Comparison of ENCODE assay signal across 26 mouse cellular contexts in genomic region chr14:57291399-57291942, GRCm38 (mm10).
A peak's percentile ranks its signal among the peaks of the same experiment; 100 is the strongest.
DNase-seq lines count a peak whose midpoint lies in the region; ATAC-seq and TF ChIP-seq lines count a peak whose summit lies in the region.
"Had no signal": no experiment of that assay in that cellular context is flagged by ENCODE, and none has a peak within 500 bp of the region (broad histone marks: within the 10 kb centered on the region; RNA-seq: fewer than 3 reads in every experiment).

No protein-coding gene starts in this region.

- TF ChIP-seq CTCF in Patski (IDR thresholded peaks at IDR 0.05): no peak

- ATAC-seq in Patski: peak; percentile 96
- no peak for ATAC-seq in frontal cortex, adult (ENCODE audit: low TSS enrichment)
- no peak for ATAC-seq in megakaryocyte-erythroid progenitor cell, adult 5-6 weeks (replicated peaks; ENCODE audit: low FRiP score, low TSS enrichment, poor library complexity, severe bottlenecking)
- ATAC-seq: CD4-positive, CD25-positive, alpha-beta regulatory T cell, adult 4 months; forebrain, embryonic 14.5 days; forebrain, embryonic 16.5 days had no signal

- H3K27me3 ChIP-seq in Patski: no peaks in the 10 kb centered on the region
- H3K27me3 ChIP-seq: CH12.LX; embryonic facial prominence, embryonic 13.5 days; embryonic facial prominence, embryonic 15.5 days; forebrain, embryonic 12.5 days had no signal

- POLR2A ChIA-PET in Patski (lab: Charles Lee): no interaction called here

- CTCF ChIA-PET in Patski (lab: Charles Lee): no interaction called here

- in situ Hi-C loops in Patski (cut with MboI; ENCODE audit: low pct_unique_long_range_greater_than_20kb): no loop called here

- DNase-seq in heart, adult 11 months: peak; percentile 19
- DNase-seq in heart, adult 8-10 months (ENCODE audit: low spot score): no peak
- peak; percentile 27 for DNase-seq in Muller cell, postnatal 12 days (ENCODE audit: inconsistent ontology term)
- DNase-seq in Patski (ENCODE audit: low read depth, low spot score): peak; percentile 80
- DNase-seq in fibroblast of lung, adult 2 months (ENCODE audit: low read depth): peak; percentile 77
- DNase-seq in layer of hippocampus, adult 8-10 months (ENCODE audit: low spot score in 2 of 2): no peak
- DNase-seq: adrenal gland, adult 2 months; adrenal gland, postnatal 10 days; adrenal gland, postnatal 25 days; B cell, adult 2 months; cerebellum, adult 11 months; cerebellum, adult 18-20 months; cerebellum, adult 8-10 months; cerebellum, adult 9-11 months; cerebellum, postnatal 14 days; cerebellum, postnatal 36 days; embryo, embryonic 11 days had no signal

Comparison
In these comparisons a context has a peak if more than half of its experiments do, and no peak if none do; other contexts are left out.
1. DNase-seq: peak in heart, adult 11 months (single experiment), Muller cell, postnatal 12 days (single experiment), Patski (single experiment) and fibroblast of lung, adult 2 months (single experiment); none in heart, adult 8-10 months (single experiment) and layer of hippocampus, adult 8-10 months (0 of 2).